Mouse (Mus musculus): ENCODE data around the gene Bub1b.
A peak's percentile ranks its signal among the peaks of the same experiment; 100 is the strongest.

Gene Bub1b

DNA sequence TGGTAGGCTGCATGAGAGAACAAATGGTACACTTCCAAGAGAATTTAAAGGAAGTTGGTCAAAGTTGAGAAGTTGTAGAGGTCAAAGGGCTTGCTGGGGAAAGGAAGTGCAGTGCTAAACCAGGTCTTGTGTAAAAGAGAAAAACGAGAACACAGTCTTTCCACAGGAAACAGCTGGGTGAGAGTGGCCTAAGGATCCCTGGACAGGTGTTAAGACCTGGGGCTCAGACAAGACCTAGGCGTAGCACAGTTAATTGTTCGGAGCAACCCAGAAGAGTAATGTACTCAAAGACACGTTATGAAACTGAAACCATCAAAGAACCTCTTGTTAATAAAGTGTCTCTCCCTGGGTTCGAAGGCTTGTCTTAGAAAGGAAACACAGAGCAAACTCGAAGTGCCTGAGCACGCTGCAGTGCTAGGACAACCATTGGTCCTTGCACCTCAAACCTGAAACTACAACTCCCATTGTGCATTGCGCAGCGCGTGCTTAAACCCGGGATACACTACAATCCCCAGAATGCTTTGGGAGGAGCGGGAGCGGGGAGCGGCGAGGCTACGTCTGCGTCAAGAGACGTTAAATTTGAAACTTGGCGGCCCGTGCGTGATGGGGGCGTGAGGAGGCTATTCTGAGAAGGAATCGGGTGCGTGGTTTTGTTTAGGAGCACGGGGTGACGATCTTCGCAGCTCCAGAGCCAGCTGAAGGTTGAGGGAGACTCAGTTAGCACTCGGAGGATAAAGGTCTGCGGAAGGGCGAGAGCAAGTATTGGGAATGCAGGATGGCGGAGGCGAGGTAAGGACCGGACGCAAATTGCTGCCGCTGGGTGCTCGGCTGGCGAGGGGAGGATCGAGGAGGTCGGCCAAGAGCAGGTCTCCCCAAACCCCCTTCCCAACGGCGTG, at the start of gene Bub1b:
Gene Bub1b, plus strand, starts transcription at position 539 of the 896 bp plus-strand sequence.
- DNase-seq = peak; percentile 87

- DNase-seq = peak; percentile 75
Measured at GRCm38 (mm10) chr2:118548421-118549221, 49.4 kb upstream of the Bub1b start.

DNA sequence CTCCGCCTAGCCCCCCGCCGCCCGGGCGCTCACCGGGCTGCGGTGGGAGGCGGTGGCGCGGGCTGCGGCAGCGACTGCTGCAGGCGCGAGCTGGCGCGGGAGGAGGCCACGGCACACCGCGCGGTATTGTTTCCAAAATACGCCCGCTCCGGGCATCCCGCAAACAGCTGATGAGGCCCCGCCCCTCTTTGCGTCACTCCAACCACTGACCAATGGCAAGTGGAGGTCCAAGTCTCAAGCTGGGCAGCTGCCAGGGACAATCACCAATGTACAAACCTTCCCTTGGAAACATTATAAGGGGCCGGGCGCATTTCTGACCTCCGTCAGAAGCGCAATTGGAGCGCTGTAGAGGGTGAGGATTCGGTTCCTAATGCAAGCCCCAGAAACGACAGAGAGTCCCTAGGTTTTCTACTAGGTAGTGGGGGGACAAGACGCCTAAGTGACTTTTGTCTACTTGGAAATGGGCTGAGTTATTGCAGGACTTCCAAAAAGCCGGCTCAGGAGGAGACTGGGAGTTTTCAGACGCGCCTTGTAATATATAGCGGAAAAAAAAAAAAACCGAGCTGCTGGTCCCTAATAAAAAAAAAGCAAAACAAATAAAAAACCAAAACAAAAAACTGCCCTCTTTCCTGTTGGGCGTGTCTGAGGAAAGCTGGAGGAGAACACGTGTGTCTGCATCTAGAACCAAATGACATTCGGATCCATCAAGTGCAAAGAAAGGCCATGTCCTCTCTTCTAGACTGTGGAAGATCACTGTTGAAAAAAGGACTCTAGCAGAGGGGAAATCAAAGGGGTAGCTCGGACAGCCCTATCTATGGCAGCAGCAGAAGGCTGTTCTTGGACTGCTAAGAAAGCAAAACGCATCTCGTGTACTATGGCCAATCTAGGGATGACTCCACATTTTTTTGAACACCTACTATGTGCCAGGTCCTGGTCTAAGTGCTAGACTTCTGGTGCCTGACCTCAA, 48.2 kb upstream of the Bub1b start, which contains the start of gene Bmf:
Gene Bmf, minus strand, starts transcription at position 181 of the 967 bp plus-strand sequence.
- peak; percentile 98 for DNase-seq

- no peak for DNase-seq
Measured at GRCm38 (mm10) chr2:118551606-118552005, 46.4 kb upstream of the Bub1b start.

- peak; percentile 84 for DNase-seq
Measured at GRCm38 (mm10) chr2:118554356-118554990, 43.5 kb upstream of the Bub1b start.

- DNase-seq = no peak
Measured at GRCm38 (mm10) chr2:118558426-118558825, 39.6 kb upstream of the Bub1b start.

GRCm38 (mm10) chr2:118562015-118562414, 36.0 kb upstream of the Bub1b start:
- no peak for DNase-seq

GRCm38 (mm10) chr2:118562431-118562830, 35.6 kb upstream of the Bub1b start:
- no peak for DNase-seq

DNA sequence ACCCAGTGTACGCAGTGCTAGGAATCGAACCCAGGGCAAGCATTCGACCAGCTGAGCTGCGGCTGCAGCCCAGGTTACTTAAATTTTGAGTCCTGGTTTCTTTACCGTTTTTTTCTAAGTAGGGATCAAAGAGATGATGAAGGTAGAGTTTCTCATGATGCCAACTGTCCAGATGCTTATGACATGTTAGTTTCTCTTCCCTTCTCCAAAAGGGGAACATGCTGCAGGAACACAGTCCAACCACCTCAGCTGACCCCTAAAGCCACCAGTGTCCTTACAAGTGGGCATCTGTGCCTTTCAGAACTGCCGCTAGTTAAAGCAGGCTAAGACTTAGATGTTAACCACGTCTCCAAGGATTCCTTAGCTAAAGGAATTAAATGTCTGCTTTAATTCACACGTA, 30.8 kb upstream of the Bub1b start:
- no peak for DNase-seq

- DNase-seq = no peak
Measured at GRCm38 (mm10) chr2:118570939-118571338, 27.1 kb upstream of the Bub1b start.

DNA sequence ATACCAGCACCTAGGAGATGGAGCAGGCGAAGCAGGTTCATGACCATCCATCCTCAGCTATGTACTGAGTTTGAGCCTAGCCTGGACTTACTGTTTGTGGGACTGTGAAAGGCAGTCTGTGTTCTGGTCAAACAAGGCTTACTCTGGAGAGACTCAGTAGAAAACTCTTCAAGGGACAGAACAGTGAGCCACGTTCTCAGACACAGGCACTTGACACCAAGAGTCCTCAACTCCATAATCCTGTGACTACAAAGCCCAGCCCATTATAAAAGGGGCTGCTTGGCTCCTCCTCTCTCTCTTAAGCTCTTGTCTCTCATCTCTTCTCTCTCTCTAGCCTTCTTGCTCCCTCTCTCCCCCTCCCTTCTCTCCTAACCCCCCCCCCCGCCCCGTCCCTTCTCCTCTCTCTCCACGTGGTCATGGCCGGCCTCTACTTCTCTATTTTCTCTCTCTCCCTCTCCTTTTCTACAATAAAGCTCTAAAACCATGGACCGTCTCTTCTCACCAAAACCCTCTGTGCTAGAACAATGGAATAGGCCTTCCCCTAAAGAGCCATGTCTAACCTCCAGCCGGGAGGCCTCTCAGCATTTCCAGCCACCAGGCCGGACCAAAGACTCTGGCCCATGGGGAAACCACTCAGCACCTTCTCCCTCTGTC, 25.7 kb upstream of the Bub1b start:
- DNase-seq = no peak

- DNase-seq = no peak
Measured at GRCm38 (mm10) chr2:118573135-118573534, 24.9 kb upstream of the Bub1b start.

DNA sequence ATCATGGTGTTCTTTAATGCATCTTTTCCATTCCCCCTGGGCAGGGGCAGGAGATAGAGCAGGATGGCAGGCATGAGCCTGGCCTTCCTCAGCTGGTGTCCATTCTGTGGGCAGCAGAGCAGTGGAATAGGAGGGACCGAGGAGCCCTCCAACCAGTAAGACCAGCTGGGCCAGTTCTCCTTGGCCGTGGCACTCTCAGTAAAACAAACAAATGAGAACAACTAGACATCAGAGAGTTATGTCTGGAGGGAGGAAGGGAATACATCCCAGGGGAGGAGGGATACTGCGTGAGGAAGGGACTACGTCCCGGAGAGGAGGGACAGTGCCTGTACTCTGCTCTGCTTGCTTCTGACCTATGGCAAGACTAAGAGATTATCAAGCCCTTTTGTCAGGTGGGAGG, 12.0 kb upstream of the Bub1b start:
- no peak for DNase-seq

- no peak for DNase-seq
Measured at GRCm38 (mm10) chr2:118587686-118588085, 10.3 kb upstream of the Bub1b start.

GRCm38 (mm10) chr2:118591083-118591482, 6.9 kb upstream of the Bub1b start:
- no peak for DNase-seq

GRCm38 (mm10) chr2:118599087-118599486, 1.1 kb downstream of the Bub1b start:
- no peak for DNase-seq

- no peak for DNase-seq
Measured at GRCm38 (mm10) chr2:118601599-118602263, 3.7 kb downstream of the Bub1b start.

DNA sequence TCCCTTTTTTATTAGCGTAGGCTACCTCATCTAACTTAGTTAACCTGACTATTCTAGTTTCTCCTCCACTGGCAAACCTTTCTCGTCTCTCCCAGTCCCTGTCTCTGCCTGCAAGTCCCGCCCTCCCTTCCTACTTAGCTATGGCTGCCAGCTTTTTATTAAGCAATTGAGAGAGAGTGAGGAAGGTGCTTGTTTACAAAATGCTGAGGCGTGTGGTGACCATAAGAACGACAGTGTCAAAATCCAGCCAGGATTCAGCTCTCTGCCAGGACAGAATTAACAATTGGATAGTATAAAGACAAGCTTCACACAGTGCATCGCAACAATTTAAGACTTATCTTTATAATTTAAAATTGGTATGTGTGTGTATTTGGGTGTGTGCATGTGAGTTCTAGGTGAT, 6.1 kb downstream of the Bub1b start:
- no peak for DNase-seq

DNA sequence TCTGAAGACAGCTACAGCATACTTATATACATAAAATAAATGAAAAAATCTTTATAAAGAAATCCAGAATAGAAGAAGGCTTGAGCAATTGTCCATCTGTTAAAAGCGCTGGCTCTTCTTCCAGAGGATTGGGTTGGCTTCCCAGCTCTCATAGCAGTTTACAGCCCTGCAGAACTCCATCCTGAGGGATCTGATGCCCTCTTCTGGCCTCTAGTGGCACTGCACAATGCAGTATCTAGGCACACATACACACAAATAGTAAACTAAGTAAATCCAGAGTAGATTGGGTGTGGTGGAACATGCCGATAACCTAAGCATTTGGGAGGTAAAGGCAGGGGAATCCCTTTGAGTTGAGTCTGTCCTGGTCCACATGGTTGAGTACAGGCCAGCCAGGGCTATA, 8.0 kb downstream of the Bub1b start:
- no peak for DNase-seq

DNA sequence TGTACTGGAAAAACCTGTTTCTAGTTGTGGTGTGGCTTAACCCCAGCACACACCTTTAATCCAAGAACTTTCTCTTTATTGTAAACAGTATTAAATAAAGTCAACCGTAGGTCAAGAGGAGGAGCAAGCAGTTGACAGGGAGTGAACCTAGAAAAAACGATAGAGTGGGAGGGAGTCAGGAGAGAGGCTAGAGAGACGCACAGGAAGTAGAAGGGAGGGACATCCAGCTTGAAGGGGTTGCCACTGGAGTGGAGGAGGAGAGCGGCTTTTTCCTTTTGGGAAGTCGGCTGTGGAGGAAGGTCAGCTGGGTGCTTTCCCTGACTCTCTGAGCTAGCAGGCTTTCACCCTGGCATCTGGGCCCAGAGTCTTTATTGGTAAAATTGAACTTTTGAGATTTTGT, 9.0 kb downstream of the Bub1b start:
- no peak for DNase-seq

GRCm38 (mm10) chr2:118618013-118618412, 20.0 kb downstream of the Bub1b start:
- no peak for DNase-seq
